Mouse (Mus musculus) G1E-ER4 (cell line): Measurements from ENCODE around the gene Samd4. TPM values are rescaled to one million over a fixed set of nuclear protein-coding genes. Genes with fewer than 3 reads are reported as not detected.

Experiments used
- GATA1 ChIP-seq: IDR thresholded peaks from one replicate; pipeline ENCODE4 v1.8.0; 2012; ENCODE audit warnings: low read length, inconsistent platforms
- polyA plus RNA-seq: library from polyadenylated mRNA; stranded (reverse); fragments of >175 nt; gene quantifications from 2 replicates; pipeline ENCODE4 v1.2.3, GENCODE M21; 2012

Gene Samd4
- polyA plus RNA-seq, 1 experiment = not detected

- TF ChIP-seq GATA1 = no peak
Measured at GRCm38 (mm10) chr14:46999321-47000025, 116.8 kb downstream of the Samd4 start.

GRCm38 (mm10) chr14:47000096-47000736 lies 117.6 kb downstream of the Samd4 start:
- TF ChIP-seq GATA1 = no peak

- TF ChIP-seq GATA1 = no peak
Measured at GRCm38 (mm10) chr14:47000786-47001761, 118.4 kb downstream of the Samd4 start.

- TF ChIP-seq GATA1 = no peak
Measured at GRCm38 (mm10) chr14:47004161-47004560, 121.5 kb downstream of the Samd4 start.

- TF ChIP-seq GATA1 = no peak
Measured at GRCm38 (mm10) chr14:47011171-47012139, 128.8 kb downstream of the Samd4 start.

- no peak for TF ChIP-seq GATA1
Measured at GRCm38 (mm10) chr14:47015618-47016017, 133.0 kb downstream of the Samd4 start.

- TF ChIP-seq GATA1 = no peak
Measured at GRCm38 (mm10) chr14:47017658-47018057, 135.0 kb downstream of the Samd4 start.

- TF ChIP-seq GATA1 = no peak
Measured at GRCm38 (mm10) chr14:47020886-47021285, 138.2 kb downstream of the Samd4 start.

- TF ChIP-seq GATA1 = no peak
Measured at GRCm38 (mm10) chr14:47023529-47023928, 140.9 kb downstream of the Samd4 start.

- TF ChIP-seq GATA1 = no peak
Measured at GRCm38 (mm10) chr14:47027431-47028118, 144.9 kb downstream of the Samd4 start.

- no peak for TF ChIP-seq GATA1
Measured at GRCm38 (mm10) chr14:47031542-47031941, 148.9 kb downstream of the Samd4 start.

GRCm38 (mm10) chr14:47032140-47032539 lies 149.5 kb downstream of the Samd4 start:
- TF ChIP-seq GATA1 = no peak

GRCm38 (mm10) chr14:47033423-47033822 lies 150.8 kb downstream of the Samd4 start:
- TF ChIP-seq GATA1 = no peak

GRCm38 (mm10) chr14:47041699-47042098 lies 159.0 kb downstream of the Samd4 start:
- no peak for TF ChIP-seq GATA1
